Mouse (Mus musculus): ENCODE results near the gene Susd2.

The Susd2 gene

DNA sequence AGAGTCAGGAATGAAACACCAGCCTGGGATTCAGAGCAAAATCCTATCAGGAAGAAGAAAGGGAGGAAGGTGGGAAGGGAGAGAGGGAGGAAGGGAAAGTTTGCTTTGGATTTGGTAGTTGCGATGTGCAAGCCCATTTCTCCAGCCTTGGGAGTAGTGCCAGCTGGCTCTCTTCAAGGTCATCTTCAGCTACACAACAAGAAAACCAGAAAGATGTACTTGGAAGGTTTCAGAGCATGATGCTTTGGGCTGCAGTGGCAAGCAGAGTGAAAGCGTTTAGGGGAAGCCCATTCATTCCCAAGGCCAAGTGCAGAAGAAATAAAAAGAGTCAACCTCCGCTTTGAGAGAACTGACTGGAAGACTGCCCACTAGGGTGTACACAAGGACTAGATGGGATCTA, 16.3 kb downstream of the Susd2 start:
- peaks cover 2% of the 10 kb centered on the region; the same call in 1 of the 2 replicates for H3K4me1 ChIP-seq (replicated peaks; ENCODE audit: low read depth, low read length)
- H3K9me3 ChIP-seq (ENCODE audit: low read length): peaks cover 9% of the 10 kb centered on the region
- H3K36me3 ChIP-seq (ENCODE audit: insufficient read depth, low read length): no peaks in the 10 kb centered on the region
- no peak overlapping the region for H3K4me3 ChIP-seq (replicated peaks; ENCODE audit: low read length)
- no peaks in the 10 kb centered on the region; the same call in 1 of the 2 replicates for H3K27me3 ChIP-seq (ENCODE audit: insufficient read depth, low read length)
- TF ChIP-seq POU5F1 (IDR thresholded peaks at IDR 0.05; ENCODE audit: borderline replicate concordance, low read length) (no peak), CTCF (conservative IDR thresholded peaks at IDR 0.05; ENCODE audit: low read length) (no peak), NANOG (IDR thresholded peaks at IDR 0.05; ENCODE audit: borderline replicate concordance, low read length) (no peak)

DNA sequence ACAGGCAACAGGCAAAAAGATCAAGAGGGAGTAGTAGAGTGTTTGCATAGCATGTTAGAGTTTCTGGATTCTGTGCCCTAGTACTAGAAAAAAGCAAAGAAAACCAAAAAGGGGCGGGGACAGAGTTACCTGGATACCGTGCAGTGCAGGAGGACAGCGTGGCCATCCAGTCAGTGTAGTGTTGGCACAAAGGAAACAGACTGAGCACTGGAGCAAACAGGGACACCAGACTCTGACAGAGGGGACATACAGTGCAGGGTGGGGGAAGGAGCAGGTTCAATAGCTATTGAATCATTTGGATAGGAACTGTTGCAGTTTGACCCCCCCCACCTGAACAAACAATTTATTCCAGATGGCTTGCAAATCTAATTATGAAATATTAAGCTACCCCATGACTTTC, 16.8 kb downstream of the Susd2 start:
- Histone ChIP-seq H3K27me3 (ENCODE audit: insufficient read depth, low read length) (peaks cover under 1% of the 10 kb centered on the region), H3K4me3 (replicated peaks; ENCODE audit: low read length) (no peak overlapping the region), H3K9me3 (ENCODE audit: low read length) (peaks cover 14% of the 10 kb centered on the region), H3K36me3 (ENCODE audit: insufficient read depth, low read length) (no peaks in the 10 kb centered on the region), H3K4me1 (replicated peaks; ENCODE audit: low read depth, low read length) (no peaks in the 10 kb centered on the region)
- TF ChIP-seq CTCF (conservative IDR thresholded peaks at IDR 0.05; ENCODE audit: low read length) (no peak), POU5F1 (IDR thresholded peaks at IDR 0.05; ENCODE audit: borderline replicate concordance, low read length) (no peak), NANOG (IDR thresholded peaks at IDR 0.05; ENCODE audit: borderline replicate concordance, low read length) (no peak)

DNA sequence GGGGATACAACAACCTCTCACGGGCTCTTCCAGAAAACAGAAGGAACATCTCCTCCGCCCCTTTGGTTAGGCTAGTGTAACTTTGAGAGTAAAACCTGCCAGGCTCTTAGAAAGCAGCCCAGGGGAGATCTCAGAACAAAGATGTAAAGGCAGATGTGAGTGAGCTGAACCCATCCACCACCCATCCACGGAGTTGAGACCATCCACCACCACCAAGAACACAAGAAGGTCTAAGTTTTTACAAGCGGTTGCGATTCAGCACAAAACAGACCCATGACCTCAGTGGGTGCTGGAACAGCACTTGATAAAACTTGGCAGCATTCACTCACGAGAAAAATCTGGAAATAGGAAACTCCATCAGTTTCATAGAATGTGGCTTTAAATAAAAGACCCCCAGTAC, 17.9 kb downstream of the Susd2 start:
- TF ChIP-seq POU5F1 (IDR thresholded peaks at IDR 0.05; ENCODE audit: borderline replicate concordance, low read length): no peak
- TF ChIP-seq CTCF (conservative IDR thresholded peaks at IDR 0.05; ENCODE audit: low read length): no peak
- no peak for TF ChIP-seq NANOG (IDR thresholded peaks at IDR 0.05; ENCODE audit: borderline replicate concordance, low read length)
- Histone ChIP-seq H3K9me3 (ENCODE audit: low read length) (peaks cover 15% of the 10 kb centered on the region), H3K36me3 (ENCODE audit: insufficient read depth, low read length) (no peaks in the 10 kb centered on the region), H3K4me3 (replicated peaks; ENCODE audit: low read length) (no peak overlapping the region), H3K27me3 (ENCODE audit: insufficient read depth, low read length) (peaks cover 3% of the 10 kb centered on the region), H3K4me1 (replicated peaks; ENCODE audit: low read depth, low read length) (no peaks in the 10 kb centered on the region)

- TF ChIP-seq CTCF (conservative IDR thresholded peaks at IDR 0.05; ENCODE audit: low read length) (peak; percentile 93), NANOG (IDR thresholded peaks at IDR 0.05; ENCODE audit: borderline replicate concordance, low read length) (no peak)
- Histone ChIP-seq H3K9me3 (ENCODE audit: low read length) (peaks cover 6% of the 10 kb centered on the region), H3K4me1 (replicated peaks; ENCODE audit: low read depth, low read length) (no peaks in the 10 kb centered on the region), H3K27me3 (ENCODE audit: insufficient read depth, low read length) (peaks cover 3% of the 10 kb centered on the region; the same call in 1 of the 2 replicates), H3K36me3 (ENCODE audit: insufficient read depth, low read length) (no peaks in the 10 kb centered on the region), H3K4me3 (replicated peaks; ENCODE audit: low read length) (no peak overlapping the region)
Measured at GRCm38 (mm10) chr10:75620818-75621217, 23.0 kb downstream of the Susd2 start.

GRCm38 (mm10) chr10:75616044-75616443, 27.8 kb downstream of the Susd2 start:
- no peaks in the 10 kb centered on the region for H3K9me3 ChIP-seq (ENCODE audit: low read length)

GRCm38 (mm10) chr10:75610486-75610885, 33.3 kb downstream of the Susd2 start:
- Histone ChIP-seq H3K4me3 (replicated peaks; ENCODE audit: low read length) (no peak overlapping the region), H3K36me3 (ENCODE audit: insufficient read depth, low read length) (no peaks in the 10 kb centered on the region), H3K9me3 (ENCODE audit: low read length) (no peaks in the 10 kb centered on the region), H3K27me3 (ENCODE audit: insufficient read depth, low read length) (peaks cover 15% of the 10 kb centered on the region; the same call in 1 of the 2 replicates), H3K4me1 (replicated peaks; ENCODE audit: low read depth, low read length) (peaks cover 21% of the 10 kb centered on the region)
- TF ChIP-seq POU5F1 (IDR thresholded peaks at IDR 0.05; ENCODE audit: borderline replicate concordance, low read length) (no peak), CTCF (conservative IDR thresholded peaks at IDR 0.05; ENCODE audit: low read length) (no peak), NANOG (IDR thresholded peaks at IDR 0.05; ENCODE audit: borderline replicate concordance, low read length) (no peak)

More at GRCm38 (mm10) chr10:75616044-75616443, 27.8 kb downstream of the Susd2 start:
- H3K27me3 ChIP-seq (ENCODE audit: insufficient read depth, low read length): 0 out of 2 replicates have a peak, but pooled peaks cover 8% of the 10 kb centered on the region
- H3K4me1 ChIP-seq (replicated peaks; ENCODE audit: low read depth, low read length): no peaks in the 10 kb centered on the region
- TF ChIP-seq POU5F1 (IDR thresholded peaks at IDR 0.05; ENCODE audit: borderline replicate concordance, low read length) (no peak), NANOG (IDR thresholded peaks at IDR 0.05; ENCODE audit: borderline replicate concordance, low read length) (no peak), CTCF (conservative IDR thresholded peaks at IDR 0.05; ENCODE audit: low read length) (no peak)
- H3K4me3 ChIP-seq (replicated peaks; ENCODE audit: low read length): no peak overlapping the region
- no peaks in the 10 kb centered on the region for H3K36me3 ChIP-seq (ENCODE audit: insufficient read depth, low read length)

DNA sequence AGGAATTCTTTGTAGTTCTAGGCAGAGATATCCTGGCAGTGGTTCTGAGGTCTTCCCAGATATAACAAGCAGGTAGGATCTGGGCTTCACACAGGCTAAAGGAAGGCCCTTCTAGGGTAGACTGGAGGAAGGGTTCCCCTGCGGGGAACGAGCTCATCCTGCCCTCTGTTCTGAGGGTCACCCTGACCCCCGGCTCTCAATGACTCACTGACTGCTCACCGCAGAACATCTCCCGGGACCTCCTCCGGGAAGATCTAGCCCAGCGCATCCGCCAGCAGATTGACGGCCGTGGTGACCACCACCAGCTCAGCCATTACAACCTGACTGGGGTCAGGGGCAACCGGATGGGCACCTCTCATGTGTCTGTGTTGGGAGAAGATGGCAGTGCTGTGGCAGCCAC, 34.8 kb downstream of the Susd2 start:
- Histone ChIP-seq H3K36me3 (ENCODE audit: insufficient read depth, low read length) (no peaks in the 10 kb centered on the region), H3K4me3 (replicated peaks; ENCODE audit: low read length) (peak overlapping the region; percentile 46), H3K9me3 (ENCODE audit: low read length) (no peaks in the 10 kb centered on the region), H3K4me1 (replicated peaks; ENCODE audit: low read depth, low read length) (peaks cover 29% of the 10 kb centered on the region), H3K27me3 (ENCODE audit: insufficient read depth, low read length) (peaks cover 18% of the 10 kb centered on the region)
- TF ChIP-seq POU5F1 (IDR thresholded peaks at IDR 0.05; ENCODE audit: borderline replicate concordance, low read length) (no peak), CTCF (conservative IDR thresholded peaks at IDR 0.05; ENCODE audit: low read length) (no peak), NANOG (IDR thresholded peaks at IDR 0.05; ENCODE audit: borderline replicate concordance, low read length) (no peak)

DNA sequence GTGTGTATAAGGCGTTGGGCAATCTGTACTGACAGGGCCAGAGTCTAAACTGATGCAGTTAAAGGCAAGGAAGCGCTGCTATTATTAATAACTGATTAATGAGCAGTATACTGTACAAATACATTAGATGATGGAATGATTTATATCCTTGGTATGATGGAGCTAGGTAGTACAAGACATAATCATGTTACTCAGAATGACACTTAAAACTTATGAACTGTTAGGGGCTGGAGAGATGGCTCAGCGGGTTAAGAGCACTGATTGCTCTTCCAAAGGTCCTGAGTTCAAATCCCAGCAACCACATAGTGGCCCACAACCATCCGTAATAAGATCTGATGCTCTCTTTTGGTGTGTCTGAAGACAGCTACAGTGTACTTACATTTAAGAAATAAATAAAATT, 36.6 kb downstream of the Susd2 start:
- Histone ChIP-seq H3K4me3 (replicated peaks; ENCODE audit: low read length) (no peak overlapping the region), H3K9me3 (ENCODE audit: low read length) (no peaks in the 10 kb centered on the region), H3K4me1 (replicated peaks; ENCODE audit: low read depth, low read length) (peaks cover 36% of the 10 kb centered on the region), H3K36me3 (ENCODE audit: insufficient read depth, low read length) (no peaks in the 10 kb centered on the region), H3K27me3 (ENCODE audit: insufficient read depth, low read length) (peaks cover 33% of the 10 kb centered on the region)
- no peak for TF ChIP-seq POU5F1 (IDR thresholded peaks at IDR 0.05; ENCODE audit: borderline replicate concordance, low read length)
- TF ChIP-seq CTCF (conservative IDR thresholded peaks at IDR 0.05; ENCODE audit: low read length): no peak
- no peak for TF ChIP-seq NANOG (IDR thresholded peaks at IDR 0.05; ENCODE audit: borderline replicate concordance, low read length)

DNA sequence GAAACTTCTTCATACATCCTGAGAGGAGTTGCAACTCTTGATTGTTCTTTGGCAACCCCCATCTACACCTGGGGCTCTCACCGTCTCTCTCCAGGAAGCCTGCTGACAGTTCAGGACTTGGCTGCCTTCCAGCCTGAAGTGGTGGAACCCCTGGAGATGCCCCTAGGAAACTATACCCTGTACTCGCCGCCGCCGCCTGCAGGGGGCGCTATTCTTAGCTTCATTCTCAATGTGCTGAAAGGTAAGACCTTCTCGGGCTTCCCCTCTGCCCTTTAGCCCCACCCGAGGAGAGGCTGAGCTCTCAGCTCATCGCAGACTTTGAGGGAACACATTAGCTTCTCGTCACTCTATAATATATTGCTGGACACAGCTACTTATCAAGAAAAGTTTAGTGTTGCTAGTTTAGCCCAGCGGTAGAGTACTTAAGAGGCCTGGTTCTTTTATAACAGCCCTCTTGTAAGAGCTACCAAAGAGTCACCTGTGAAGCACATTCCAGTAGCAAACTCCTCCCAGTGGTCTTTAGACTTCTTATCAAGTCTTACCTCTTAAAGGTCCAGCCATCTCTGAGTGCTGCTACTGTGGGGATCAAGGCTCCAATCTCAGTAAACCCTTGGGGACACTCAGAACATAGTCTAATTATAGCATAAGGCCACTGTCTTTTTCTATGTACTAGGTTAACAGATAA, 38.5 kb downstream of the Susd2 start:
- peaks cover 32% of the 10 kb centered on the region for H3K4me1 ChIP-seq (replicated peaks; ENCODE audit: low read depth, low read length)
- TF ChIP-seq POU5F1 (IDR thresholded peaks at IDR 0.05; ENCODE audit: borderline replicate concordance, low read length) (no peak), NANOG (IDR thresholded peaks at IDR 0.05; ENCODE audit: borderline replicate concordance, low read length) (no peak), CTCF (conservative IDR thresholded peaks at IDR 0.05; ENCODE audit: low read length) (peak; percentile 69)
- H3K9me3 ChIP-seq (ENCODE audit: low read length): no peaks in the 10 kb centered on the region
- H3K36me3 ChIP-seq (ENCODE audit: insufficient read depth, low read length): no peaks in the 10 kb centered on the region
- peaks cover 31% of the 10 kb centered on the region for H3K27me3 ChIP-seq (ENCODE audit: insufficient read depth, low read length)
- no peak overlapping the region for H3K4me3 ChIP-seq (replicated peaks; ENCODE audit: low read length)

Data from E14TG2a.4 (cell line).